Mouse (Mus musculus): ENCODE results near the gene Neo1. TPM values are rescaled to one million over a fixed set of nuclear protein-coding genes. Genes with fewer than 3 reads are reported as not detected.

The Neo1 gene
- polyA plus RNA-seq, 1 experiment from 2014 or later = 38.6 TPM

DNA sequence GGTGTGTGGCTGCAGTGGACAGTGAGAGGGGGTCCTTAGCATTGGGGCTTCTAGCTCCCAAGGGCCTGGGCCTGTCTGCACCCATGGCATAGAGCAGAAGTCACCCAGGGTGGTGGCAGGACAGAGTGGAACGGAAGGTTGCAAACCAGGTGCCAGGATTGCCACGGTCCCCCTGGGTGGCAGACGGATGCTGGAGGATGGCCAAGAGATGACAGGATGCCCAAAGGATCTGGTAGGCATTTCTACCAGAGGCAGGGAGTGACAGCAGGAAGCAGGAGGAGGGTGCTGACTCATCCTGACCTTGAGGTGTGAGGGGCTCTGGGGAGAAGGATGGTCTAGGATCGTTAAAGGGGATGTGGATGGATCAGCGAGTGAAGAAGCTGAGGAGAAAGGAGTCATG lies 197.7 kb downstream of the Neo1 start:
- H3K9me3 ChIP-seq (ENCODE audit: control insufficient read depth, low read length) = no peaks in the 10 kb centered on the region
- H3K27ac ChIP-seq (ENCODE audit: low read depth, low read length) = no peak overlapping the region
- no peak overlapping the region for H3K9ac ChIP-seq (ENCODE audit: low read length)
- WGBS = 88% methylated on average over 5 of the region's 5 CpGs
- H3K4me2 ChIP-seq (ENCODE audit: low read depth, low read length, severe bottlenecking) = no peak overlapping the region
- ATAC-seq (replicated peaks; ENCODE audit: low FRiP score) (no peak), DNase-seq (ENCODE audit: low spot score) (no peak)
- no peaks in the 10 kb centered on the region for H3K4me1 ChIP-seq (replicated peaks; ENCODE audit: control insufficient read depth, insufficient read depth, low read length)
- H3K4me3 ChIP-seq (ENCODE audit: low read depth, low read length) = no peak overlapping the region
- H3K36me3 ChIP-seq (ENCODE audit: control insufficient read depth, insufficient read depth, low read length) = no peaks in the 10 kb centered on the region
- H3K27me3 ChIP-seq (ENCODE audit: control insufficient read depth, insufficient read depth, low read length) = no peaks in the 10 kb centered on the region

GRCm38 (mm10) chr9:58837174-58837573 lies 199.1 kb downstream of the Neo1 start:
- H3K4me2 ChIP-seq (ENCODE audit: low read depth, low read length, severe bottlenecking) = no peak overlapping the region
- H3K27me3 ChIP-seq (ENCODE audit: control insufficient read depth, insufficient read depth, low read length) = no peaks in the 10 kb centered on the region
- no peaks in the 10 kb centered on the region for H3K36me3 ChIP-seq (ENCODE audit: control insufficient read depth, insufficient read depth, low read length)
- no peak overlapping the region for H3K27ac ChIP-seq (ENCODE audit: low read depth, low read length)
- H3K9me3 ChIP-seq (ENCODE audit: control insufficient read depth, low read length) = no peaks in the 10 kb centered on the region
- ATAC-seq (replicated peaks; ENCODE audit: low FRiP score) (no peak), DNase-seq (ENCODE audit: low spot score) (no peak)
- H3K4me1 ChIP-seq (replicated peaks; ENCODE audit: control insufficient read depth, insufficient read depth, low read length) = no peaks in the 10 kb centered on the region
- WGBS = 60% methylated on average over 5 of the region's 5 CpGs
- H3K9ac ChIP-seq (ENCODE audit: low read length) = no peak overlapping the region
- no peak overlapping the region for H3K4me3 ChIP-seq (ENCODE audit: low read depth, low read length)

DNA sequence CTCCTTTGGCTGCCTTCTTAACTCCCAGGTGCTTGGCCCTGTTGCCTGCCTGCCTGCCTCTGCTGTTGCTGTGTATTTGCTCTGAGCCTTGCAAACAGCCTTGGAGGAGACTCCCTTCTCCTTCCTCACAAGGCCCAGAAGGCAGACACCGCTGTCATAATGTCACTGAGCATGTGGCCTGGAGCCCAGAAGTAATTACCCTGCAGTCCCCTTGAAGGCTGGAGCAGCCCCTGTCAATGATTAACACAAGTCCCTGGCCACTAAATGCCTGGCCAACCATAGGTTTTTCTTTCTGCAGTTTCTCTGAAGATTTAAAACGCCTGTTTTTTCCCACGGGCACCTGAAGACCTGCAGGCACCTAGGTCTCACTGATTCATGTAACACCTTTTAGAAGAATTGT lies 203.3 kb downstream of the Neo1 start:
- Histone ChIP-seq H3K9me3 (ENCODE audit: control insufficient read depth, low read length) (no peaks in the 10 kb centered on the region), H3K36me3 (ENCODE audit: control insufficient read depth, insufficient read depth, low read length) (no peaks in the 10 kb centered on the region), H3K27me3 (ENCODE audit: control insufficient read depth, insufficient read depth, low read length) (no peaks in the 10 kb centered on the region), H3K4me1 (replicated peaks; ENCODE audit: control insufficient read depth, insufficient read depth, low read length) (0 out of 2 replicates have a peak, but pooled peaks cover 1% of the 10 kb centered on the region), H3K4me3 (ENCODE audit: low read depth, low read length) (no peak overlapping the region), H3K27ac (ENCODE audit: low read depth, low read length) (no peak overlapping the region), H3K4me2 (ENCODE audit: low read depth, low read length, severe bottlenecking) (no peak overlapping the region), H3K9ac (ENCODE audit: low read length) (no peak overlapping the region)
- ATAC-seq (replicated peaks; ENCODE audit: low FRiP score) = no peak
- DNase-seq (ENCODE audit: low spot score) = no peak
- 87% methylated on average over 3 of the region's 3 CpGs for WGBS

DNA sequence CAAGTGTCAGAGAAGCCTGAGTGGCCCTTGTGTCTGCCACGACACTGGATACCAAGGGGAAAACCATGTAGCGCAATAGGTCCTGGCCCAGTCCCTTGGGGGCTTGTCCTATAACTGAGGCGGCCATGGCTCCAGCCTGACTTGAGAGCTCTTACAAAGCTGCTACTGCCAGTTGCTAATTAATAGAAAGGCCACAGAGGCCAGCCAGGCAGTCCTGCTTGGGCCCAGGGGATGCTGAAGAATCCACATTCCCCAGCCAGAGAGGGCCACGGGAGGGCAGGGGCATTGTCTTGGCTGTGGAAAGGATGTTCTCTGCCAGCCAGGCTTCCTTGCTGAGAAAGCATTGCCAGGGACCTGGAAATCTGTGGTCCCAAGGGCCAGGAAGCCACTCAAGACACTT lies 206.6 kb downstream of the Neo1 start:
- DNase-seq (ENCODE audit: low spot score) (no peak), ATAC-seq (replicated peaks; ENCODE audit: low FRiP score) (no peak)
- Histone ChIP-seq H3K27me3 (ENCODE audit: control insufficient read depth, insufficient read depth, low read length) (peaks cover 7% of the 10 kb centered on the region; the same call in 1 of the 2 replicates), H3K27ac (ENCODE audit: low read depth, low read length) (no peak overlapping the region), H3K36me3 (ENCODE audit: control insufficient read depth, insufficient read depth, low read length) (no peaks in the 10 kb centered on the region), H3K4me1 (replicated peaks; ENCODE audit: control insufficient read depth, insufficient read depth, low read length) (0 out of 2 replicates have a peak, but pooled peaks cover 1% of the 10 kb centered on the region), H3K4me3 (ENCODE audit: low read depth, low read length) (no peak overlapping the region), H3K4me2 (ENCODE audit: low read depth, low read length, severe bottlenecking) (no peak overlapping the region), H3K9ac (ENCODE audit: low read length) (no peak overlapping the region), H3K9me3 (ENCODE audit: control insufficient read depth, low read length) (no peaks in the 10 kb centered on the region)
- 46% methylated on average over 4 of the region's 4 CpGs for WGBS

Other genes starting within 250 kb of the Neo1 start
- gene Hcn4, start 213.0 kb downstream of the Neo1 start, polyA plus RNA-seq (2014; fragmentation: Nextera tagmentation; extraction: Ambion mirVana) = 0.68 and 1.5 TPM in 2 replicates